Mouse (Mus musculus) CH12.LX (cell line): ENCODE measurements around the gene Dpf3. TPM values are rescaled to one million over a fixed set of nuclear protein-coding genes. Genes with fewer than 3 reads are reported as not detected.
A peak's percentile ranks its signal among the peaks of the same experiment; 100 is the strongest.

ENCODE experiments used
- DNase-seq: peaks from one replicate; pipeline ENCODE4 v3.0.0-alpha.2; 2013; ENCODE audit errors: extremely low read depth
- H3K27ac ChIP-seq: 2 replicates; pipeline ENCODE4 v1.5.1; 2012; ENCODE audit warnings: low read depth, mild to moderate bottlenecking, control low read depth, moderate library complexity; ENCODE audit not compliant: insufficient read depth
- H3K27me3 ChIP-seq: replicated peaks from 2 replicates; pipeline ENCODE3; 2012; ENCODE audit warnings: inconsistent platforms
- H3K36me3 ChIP-seq, 2 experiments: replicated peaks in 1 of 2; 2 replicates each; pipeline versions ENCODE3 to v1.6.1; 2012; ENCODE audit warnings: inconsistent platforms in 1 of 2, low read length in 1 of 2, mild to moderate bottlenecking in 1 of 2, mixed read lengths in 1 of 2, moderate library complexity in 1 of 2; ENCODE audit not compliant: control insufficient read depth in 1 of 2, insufficient read depth in 1 of 2
- H3K4me1 ChIP-seq, 2 experiments: 2 replicates each; pipeline ENCODE4 v1.6.1; 2012; ENCODE audit warnings: inconsistent platforms in 1 of 2, moderate library complexity in 1 of 2; ENCODE audit not compliant: insufficient read depth in 2 of 2, control insufficient read depth in 1 of 2
- H3K4me2 ChIP-seq: 2 replicates; pipeline ENCODE4 v1.6.1; 2012; ENCODE audit warnings: low read depth, mild to moderate bottlenecking, control low read depth; ENCODE audit not compliant: poor library complexity, insufficient read depth, severe bottlenecking
- H3K4me3 ChIP-seq, 3 experiments: fragments of 150-350 bp in 1 of 3; sonication (generic) in 1 of 3; replicated peaks in 1 of 3; 2 replicates each; pipeline versions ENCODE3 to v1.5.1; 2011 to 2012; ENCODE audit warnings: low read depth in 2 of 3, low read length in 2 of 3, mild to moderate bottlenecking in 2 of 3, moderate library complexity in 2 of 3, control low read depth in 1 of 3, improper control_type of control experiment in 1 of 3, inconsistent platforms in 1 of 3, mixed read lengths in 1 of 3; ENCODE audit not compliant: poor library complexity in 1 of 3
- H3K79me2 ChIP-seq: replicated peaks from 2 replicates; pipeline ENCODE4 v1.6.1; 2012; ENCODE audit warnings: mild to moderate bottlenecking, moderate library complexity; ENCODE audit not compliant: control insufficient read depth, poor library complexity, insufficient read depth, severe bottlenecking; ENCODE audit errors: extremely low read depth
- H3K9ac ChIP-seq: 2 replicates; pipeline ENCODE4 v1.6.1; 2012; ENCODE audit warnings: low read depth, mild to moderate bottlenecking, control low read depth, moderate library complexity; ENCODE audit not compliant: insufficient read depth
- H3K9me3 ChIP-seq: replicated peaks from 2 replicates; pipeline ENCODE3; 2012; ENCODE audit warnings: low read length, inconsistent platforms, mixed read lengths
- BHLHE40 ChIP-seq: IDR thresholded peaks from 2 replicates; pipeline ENCODE4 v1.6.1; 2011; ENCODE audit warnings: mild to moderate bottlenecking, low read depth, low read length, improper control_type of control experiment
- CTCF ChIP-seq, 2 experiments: IDR thresholded peaks in 1 of 2; conservative IDR thresholded peaks in 1 of 2; 2 replicates each; pipeline ENCODE4 v1.5.1; 2011 to 2012; ENCODE audit warnings: low read depth in 2 of 2, low read length in 2 of 2, improper control_type of control experiment in 1 of 2, inconsistent platforms in 1 of 2, mild to moderate bottlenecking in 1 of 2, moderate library complexity in 1 of 2
- E2F4 ChIP-seq: IDR thresholded peaks from 2 replicates; pipeline ENCODE4 v1.6.1; 2011; ENCODE audit warnings: low read depth, low read length, improper control_type of control experiment; ENCODE audit not compliant: insufficient replicate concordance
- ELF1 ChIP-seq: IDR thresholded peaks from 2 replicates; pipeline ENCODE4 v1.6.1; 2014; ENCODE audit warnings: low read depth, mild to moderate bottlenecking, inconsistent platforms, low read length, improper control_type of control experiment
- EP300 ChIP-seq: IDR thresholded peaks from 2 replicates; pipeline ENCODE4 v1.6.1; 2011; ENCODE audit warnings: low read length, improper control_type of control experiment
- ETS1 ChIP-seq: conservative IDR thresholded peaks from 2 replicates; pipeline ENCODE4 v1.6.1; 2012; ENCODE audit warnings: low read depth, mild to moderate bottlenecking, inconsistent platforms, low read length, improper control_type of control experiment, moderate library complexity
- JUN ChIP-seq: IDR thresholded peaks from 2 replicates; pipeline ENCODE4 v1.6.1; 2011; ENCODE audit warnings: low read depth, mild to moderate bottlenecking, low read length, improper control_type of control experiment, moderate library complexity; ENCODE audit not compliant: insufficient read depth
- KAT2A ChIP-seq: IDR thresholded peaks from 2 replicates; pipeline ENCODE4 v1.6.1; 2012; ENCODE audit warnings: low read length, improper control_type of control experiment, inconsistent platforms; ENCODE audit not compliant: insufficient replicate concordance
- MEF2A ChIP-seq: IDR thresholded peaks from 2 replicates; pipeline ENCODE4 v1.6.1; 2014; ENCODE audit warnings: low read depth, mild to moderate bottlenecking, inconsistent platforms, low read length, improper control_type of control experiment, borderline replicate concordance
- PAX5 ChIP-seq: IDR thresholded peaks from 2 replicates; pipeline ENCODE4 v1.6.1; 2012; ENCODE audit warnings: low read length, inconsistent platforms, mixed read lengths
- POLR2A ChIP-seq: IDR thresholded peaks from 2 replicates; pipeline ENCODE4 v1.6.1; 2011; ENCODE audit warnings: low read depth, mild to moderate bottlenecking, improper control_type of control experiment, low read length
- POLR2AphosphoS2 ChIP-seq: IDR thresholded peaks from 2 replicates; pipeline ENCODE4 v1.6.1; 2011; ENCODE audit warnings: low read depth, low read length, improper control_type of control experiment
- RAD21 ChIP-seq: IDR thresholded peaks from 2 replicates; pipeline ENCODE4 v1.6.1; 2011; ENCODE audit warnings: low read depth, mild to moderate bottlenecking, low read length, improper control_type of control experiment, moderate library complexity
- SIN3A ChIP-seq: IDR thresholded peaks from 2 replicates; pipeline ENCODE4 v1.6.1; 2012; ENCODE audit warnings: low read length, improper control_type of control experiment, inconsistent platforms
- SMC3 ChIP-seq: IDR thresholded peaks from 2 replicates; pipeline ENCODE4 v1.6.1; 2011; ENCODE audit warnings: low read depth, low read length, improper control_type of control experiment
- USF2 ChIP-seq: conservative IDR thresholded peaks from 2 replicates; pipeline ENCODE4 v1.6.1; 2011; ENCODE audit warnings: low read depth, low read length, improper control_type of control experiment
- ZMIZ1 ChIP-seq: IDR thresholded peaks from 2 replicates; pipeline ENCODE4 v1.6.1; 2012; ENCODE audit warnings: low read depth, mild to moderate bottlenecking, inconsistent platforms, low read length, improper control_type of control experiment
- dilution Hi-C: fragments of 300-500 bp; cut with MboI; formaldehyde crosslinking; loops from 2 replicates; pipeline ENCODE4 v1.14.3; 2020; ENCODE audit warnings: low sequenced_read_pairs; ENCODE audit not compliant: extremely low pct_unique_long_range_greater_than_20kb, extremely low pct_ligation_motif_present
- in situ Hi-C: fragments of 300-500 bp; cut with MboI; formaldehyde crosslinking; loops from 3 replicates; pipeline ENCODE4 v1.14.3; 2019; ENCODE audit warnings: low sequenced_read_pairs, low pct_ligation_motif_present, low pct_unique_long_range_greater_than_20kb, mixed read lengths
- polyA plus RNA-seq: library from polyadenylated mRNA; unstranded; fragments of >175 nt; gene quantifications from 2 replicates; pipeline ENCODE4 v1.2.1, GENCODE M21; 2012; ENCODE audit warnings: low read depth; ENCODE audit not compliant: insufficient read length
- total RNA-seq, 2 experiments: library from RNA; depleted of rRNA; stranded (reverse); fragments of 300-350 nt in 1 of 2; fragments of >200 nt in 1 of 2; gene quantifications; 2 replicates each; pipeline ENCODE4 v1.2.3; 2012 to 2014

The Dpf3 gene
- total and polyA plus RNA-seq, 3 experiments, result 0.42 to 1.2 (median 1.2) TPM

GRCm38 (mm10) chr12:83367486-83367885 is 120.0 kb downstream of the Dpf3 start:
- H3K27ac ChIP-seq, result no peak overlapping the region
- TF ChIP-seq CTCF (conservative IDR thresholded peaks at IDR 0.05 in 1 of 2, IDR thresholded peaks at IDR 0.05 in 1 of 2; ENCODE audit: low read depth in 2 of 2, low read length in 2 of 2), result peak in 1 of 2 experiments; percentile 35; a peak in 2 of 4 replicates
- no peak for TF ChIP-seq POLR2AphosphoS2
- peak; percentile 30 for TF ChIP-seq RAD21
- peak; percentile 40 for TF ChIP-seq SMC3
- DNase-seq, result no peak
- in situ Hi-C loops, result no loop called here
- no peaks in the 10 kb centered on the region for H3K27me3 ChIP-seq
- dilution Hi-C loops, result no loop called here
- H3K9ac ChIP-seq, result no peak overlapping the region
- peaks cover 4% of the 10 kb centered on the region for H3K9me3 ChIP-seq
- H3K4me1 ChIP-seq, result 0 out of 4 replicates have a peak, but pooled peaks cover 0 to 6% of the 10 kb centered on the region in 2 experiments
- H3K4me2 ChIP-seq, result no peak overlapping the region
- no peaks in the 10 kb centered on the region for H3K36me3 ChIP-seq
- no peak overlapping the region for H3K4me3 ChIP-seq
- no peaks in the 10 kb centered on the region for H3K79me2 ChIP-seq

GRCm38 (mm10) chr12:83364771-83365170 is 122.7 kb downstream of the Dpf3 start:
- DNase-seq, result no peak
- no peak overlapping the region for H3K27ac ChIP-seq
- no peak overlapping the region for H3K4me2 ChIP-seq
- H3K36me3 ChIP-seq, result no peaks in the 10 kb centered on the region
- H3K4me1 ChIP-seq, result peaks cover 0 to 3% of the 10 kb centered on the region in 2 experiments; a peak in 1 of 4 replicates
- no peaks in the 10 kb centered on the region for H3K79me2 ChIP-seq
- no peak overlapping the region for H3K4me3 ChIP-seq
- H3K27me3 ChIP-seq, result no peaks in the 10 kb centered on the region
- no peak overlapping the region for H3K9ac ChIP-seq
- H3K9me3 ChIP-seq, result peaks cover 4% of the 10 kb centered on the region
- peak; percentile 8 to 28; a peak in 1 of 4 replicates for TF ChIP-seq CTCF (conservative IDR thresholded peaks at IDR 0.05 in 1 of 2, IDR thresholded peaks at IDR 0.05 in 1 of 2; ENCODE audit: low read depth in 2 of 2, low read length in 2 of 2)
- no peak for TF ChIP-seq JUN
- in situ Hi-C loops, result no loop called here
- dilution Hi-C loops, result no loop called here

GRCm38 (mm10) chr12:83361801-83362200 is 125.7 kb downstream of the Dpf3 start:
- H3K4me1 ChIP-seq, result peaks cover 0 to 6% of the 10 kb centered on the region in 2 experiments; a peak in 1 of 4 replicates
- peaks cover 4% of the 10 kb centered on the region for H3K9me3 ChIP-seq
- no peaks in the 10 kb centered on the region for H3K36me3 ChIP-seq
- H3K27ac ChIP-seq, result no peak overlapping the region
- H3K9ac ChIP-seq, result no peak overlapping the region
- in situ Hi-C loops (no loop called here), dilution Hi-C loops (no loop called here)
- no peaks in the 10 kb centered on the region for H3K79me2 ChIP-seq
- H3K4me3 ChIP-seq, result no peak overlapping the region
- no peak for TF ChIP-seq POLR2A
- no peak for TF ChIP-seq E2F4
- no peak for TF ChIP-seq EP300
- no peak for TF ChIP-seq USF2
- TF ChIP-seq SIN3A, result no peak
- TF ChIP-seq BHLHE40, result no peak
- TF ChIP-seq MEF2A, result no peak
- no peak for TF ChIP-seq ETS1
- no peak for TF ChIP-seq ZMIZ1
- no peak for TF ChIP-seq PAX5
- no peak for TF ChIP-seq ELF1
- no peak for TF ChIP-seq KAT2A
- H3K27me3 ChIP-seq, result no peaks in the 10 kb centered on the region
- no peak for DNase-seq
- H3K4me2 ChIP-seq, result no peak overlapping the region
